Mouse (Mus musculus) ES-Bruce4 (cell line): ENCODE measurements around the gene Usp48.

Experiments
- CTCF ChIP-seq: IDR thresholded peaks from one replicate; pipeline ENCODE4 v1.8.1; 2011; ENCODE audit warnings: low read depth, low read length
- POLR2A ChIP-seq: IDR thresholded peaks from one replicate; pipeline ENCODE4 v1.8.1; 2011; ENCODE audit warnings: low read length; ENCODE audit not compliant: insufficient read depth

GRCm38 (mm10) chr4:137569873-137570272 is 23.7 kb upstream of the Usp48 start:
- TF ChIP-seq CTCF = no peak
- TF ChIP-seq POLR2A = no peak
